Mouse (Mus musculus) fibroblast of lung, adult 2 months (primary cell): Measurements from ENCODE around the gene Fancm.
"Not testable (repeated sequence)": the region's sequence is repeated elsewhere in the genome, so short reads cannot be mapped to it uniquely, and the experiment has no call there.

Experiments used
- DNase-seq: peaks from one replicate; pipeline ENCODE4 v3.0.0-alpha.2; 2011; ENCODE audit warnings: low read depth

Gene Fancm

GRCm38 (mm10) chr12:65075085-65075732, at the start of gene Fancm:
TSS of gene Fancm (plus strand) at chr12:65075603.
- peak; percentile 71 for DNase-seq

- DNase-seq = no peak
Measured at GRCm38 (mm10) chr12:65035839-65036189, 39.6 kb upstream of the Fancm start.

- peak; percentile 59 for DNase-seq
Measured at GRCm38 (mm10) chr12:65036190-65036870, 39.1 kb upstream of the Fancm start, which contains the start of gene Prpf39. TSS of gene Prpf39 (plus strand) at chr12:65036333.

GRCm38 (mm10) chr12:65036892-65037545, 38.4 kb upstream of the Fancm start:
- no peak for DNase-seq

GRCm38 (mm10) chr12:65037546-65037937, 37.9 kb upstream of the Fancm start:
- DNase-seq = peak; percentile 39

GRCm38 (mm10) chr12:65048799-65049198, 26.6 kb upstream of the Fancm start:
- DNase-seq = no peak

- no peak for DNase-seq
Measured at GRCm38 (mm10) chr12:65058203-65058602, 17.2 kb upstream of the Fancm start.

- no peak for DNase-seq
Measured at GRCm38 (mm10) chr12:65061082-65061481, 14.3 kb upstream of the Fancm start.

- DNase-seq = no peak
Measured at GRCm38 (mm10) chr12:65065241-65065640, 10.2 kb upstream of the Fancm start.

- DNase-seq = no peak
Measured at GRCm38 (mm10) chr12:65066234-65066633, 9.2 kb upstream of the Fancm start.

- no peak for DNase-seq
Measured at GRCm38 (mm10) chr12:65068409-65068808, 7.0 kb upstream of the Fancm start.

GRCm38 (mm10) chr12:65072911-65073610, 2.3 kb upstream of the Fancm start:
- no peak for DNase-seq

- DNase-seq = peak; percentile 91
Measured at GRCm38 (mm10) chr12:65073611-65074178, 1.7 kb upstream of the Fancm start, which contains the start of gene Fkbp3. TSS of gene Fkbp3 (minus strand) at chr12:65074007.

- DNase-seq = no peak
Measured at GRCm38 (mm10) chr12:65074651-65075050, 752 bp upstream of the Fancm start.

- no peak for DNase-seq
Measured at GRCm38 (mm10) chr12:65075733-65076310, 419 bp downstream of the Fancm start.

- DNase-seq = no peak
Measured at GRCm38 (mm10) chr12:65076906-65077305, 1.5 kb downstream of the Fancm start.

GRCm38 (mm10) chr12:65108746-65109145, 33.3 kb downstream of the Fancm start:
- no peak for DNase-seq

- no peak for DNase-seq
Measured at GRCm38 (mm10) chr12:65111503-65111902, 36.1 kb downstream of the Fancm start.

- DNase-seq = no peak
Measured at GRCm38 (mm10) chr12:65112811-65113210, 37.4 kb downstream of the Fancm start.

GRCm38 (mm10) chr12:65113925-65114324, 38.5 kb downstream of the Fancm start:
- no peak for DNase-seq

GRCm38 (mm10) chr12:65114978-65115377, 39.6 kb downstream of the Fancm start:
- DNase-seq = not testable (repeated sequence)

GRCm38 (mm10) chr12:65118968-65119367, 43.6 kb downstream of the Fancm start:
- no peak for DNase-seq
